Mouse (Mus musculus) spleen, postnatal 36 days (tissue): Measurements from ENCODE around the gene 4930453N24Rik.

Experiments
- DNase-seq, 2 experiments: peaks; one replicate each; pipeline ENCODE4 v3.0.0; 2022; ENCODE audit warnings: low spot score in 2 of 2, mixed read lengths in 1 of 2

Gene 4930453N24Rik

DNA sequence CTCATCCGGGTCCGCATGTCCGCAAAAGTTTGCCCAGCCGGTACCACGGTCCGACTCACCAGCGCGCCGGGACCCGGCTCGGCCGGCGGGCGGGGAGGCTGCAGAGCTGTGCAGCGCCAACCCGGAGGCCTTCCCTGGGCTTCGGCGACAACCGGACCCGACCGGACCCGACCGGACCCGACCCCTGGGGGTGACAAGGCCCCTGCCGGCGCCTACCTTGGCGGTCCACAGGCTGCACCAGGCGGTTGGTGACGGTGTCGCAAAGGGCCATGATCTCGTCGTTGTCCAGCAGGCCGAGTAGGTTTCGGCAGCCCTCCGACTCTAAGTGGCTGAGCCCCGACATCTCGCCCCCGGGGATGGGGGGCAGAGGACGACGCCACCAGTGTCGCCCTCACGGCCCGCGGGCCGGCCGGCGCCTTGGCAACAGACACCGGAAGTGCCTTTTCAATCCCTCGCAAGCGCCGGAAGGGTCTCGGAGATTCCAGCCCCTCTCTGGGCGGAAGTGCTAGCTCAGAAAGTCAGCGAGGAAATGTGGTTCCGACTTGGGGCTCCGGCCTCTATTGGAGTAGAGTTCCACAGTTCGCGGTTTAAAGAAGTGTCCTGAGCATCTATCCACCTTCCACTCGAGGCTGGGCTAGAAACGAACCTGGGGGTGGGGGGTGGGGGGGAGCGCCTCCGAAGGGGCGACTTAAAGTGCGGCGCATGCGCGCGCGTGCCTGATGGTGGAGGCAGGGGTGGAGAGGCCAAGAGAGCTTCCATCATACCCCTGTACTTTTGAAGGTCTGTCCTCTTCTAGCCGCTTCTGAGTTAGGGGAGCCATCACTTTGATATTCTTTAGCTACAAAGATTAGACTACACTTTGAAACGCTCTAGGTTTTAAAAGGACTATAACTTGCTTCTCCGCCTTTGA, at the start of gene 4930453N24Rik:
4930453N24Rik (minus strand) TSS at position 641 of the 910 bp plus-strand sequence.
- peak; percentile 80 to 84 for DNase-seq

DNA sequence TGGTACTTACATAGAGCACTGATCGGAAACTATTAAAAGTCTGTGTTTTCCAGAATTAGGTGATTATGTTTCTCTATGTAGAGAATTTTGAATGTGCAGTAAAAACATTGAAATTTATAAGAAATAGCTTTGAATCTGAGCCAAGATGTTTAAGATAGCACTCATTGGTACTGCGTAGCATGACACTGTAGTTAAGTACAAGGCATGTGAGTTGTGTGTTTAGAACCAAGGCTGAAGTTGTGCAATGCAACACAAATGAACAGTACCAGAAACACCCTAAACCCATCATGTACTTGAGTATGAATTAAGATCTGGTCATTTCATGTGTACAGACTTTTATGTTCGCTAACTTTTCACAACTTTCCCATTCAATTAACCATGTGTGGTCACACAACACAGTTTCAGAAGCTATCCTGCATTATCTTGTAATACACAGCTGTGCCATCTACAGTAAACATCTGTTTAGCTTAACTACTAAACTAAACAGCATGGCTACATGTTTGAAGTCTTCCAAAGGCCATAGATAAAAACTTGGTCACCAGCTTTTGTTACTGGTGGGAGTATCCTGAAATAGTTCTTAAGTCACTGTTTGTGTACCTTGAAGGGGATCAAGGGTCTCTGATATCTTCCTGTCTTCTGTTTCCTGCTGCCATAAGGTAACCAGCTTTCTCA, 46.3 kb upstream of the 4930453N24Rik start:
- DNase-seq = no peak

DNA sequence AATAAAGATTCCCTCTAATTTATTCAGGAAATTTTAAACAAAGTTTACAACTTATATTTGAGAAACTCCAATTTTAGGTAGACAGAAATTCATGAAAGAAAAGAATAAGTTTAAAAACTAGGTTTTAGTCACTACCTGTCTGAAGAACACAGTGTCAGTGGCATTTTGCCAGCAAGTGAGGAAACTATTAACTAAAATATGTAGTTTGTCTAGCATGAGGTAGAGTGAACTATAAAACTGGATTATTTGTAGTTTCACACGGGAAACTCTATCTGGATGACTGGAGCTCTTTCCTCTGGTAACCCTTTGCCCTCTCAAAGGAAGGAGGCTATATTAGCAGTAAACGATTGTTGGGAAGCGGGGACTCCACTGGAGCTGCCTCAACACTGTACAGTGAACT, 32.1 kb upstream of the 4930453N24Rik start:
- DNase-seq = no peak

DNA sequence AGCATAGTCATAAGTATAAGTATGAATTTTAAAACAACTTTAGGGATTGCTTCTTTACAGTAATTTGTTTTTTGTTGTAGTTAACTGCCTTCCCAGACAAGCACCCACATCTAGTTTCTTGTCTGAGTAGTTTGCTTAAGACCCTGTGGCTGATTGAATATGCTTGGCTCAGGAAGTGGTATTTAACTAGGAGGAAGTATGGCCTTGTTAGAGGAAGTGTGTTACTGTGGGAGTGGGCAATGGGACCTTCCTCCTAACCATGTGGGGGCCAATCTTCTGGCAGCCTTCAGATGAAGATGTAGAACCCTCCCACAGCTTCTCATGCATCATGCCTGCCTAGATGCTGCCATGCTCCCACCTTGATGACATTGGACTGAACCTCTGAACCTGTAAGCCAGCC, 30.7 kb upstream of the 4930453N24Rik start:
- peak; percentile 17 to 19 for DNase-seq

DNA sequence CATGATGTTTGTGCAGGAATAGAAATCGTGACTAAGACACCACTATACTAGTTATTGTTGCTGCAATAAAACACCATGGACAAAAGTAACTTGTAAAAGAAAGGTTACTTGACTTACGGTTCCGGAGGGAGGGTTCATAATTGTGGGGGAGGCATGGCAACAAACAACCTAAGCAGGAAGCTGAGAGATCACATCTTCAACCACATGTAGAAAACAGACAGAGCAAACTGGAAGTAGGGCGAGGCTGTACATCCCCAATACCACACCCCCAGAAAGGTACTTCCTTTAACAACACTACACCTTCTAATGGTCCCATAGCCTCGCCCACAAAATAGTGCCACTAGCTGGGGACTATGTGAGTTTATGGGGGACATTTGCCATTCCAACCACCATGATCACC, 29.4 kb upstream of the 4930453N24Rik start:
- no peak for DNase-seq

DNA sequence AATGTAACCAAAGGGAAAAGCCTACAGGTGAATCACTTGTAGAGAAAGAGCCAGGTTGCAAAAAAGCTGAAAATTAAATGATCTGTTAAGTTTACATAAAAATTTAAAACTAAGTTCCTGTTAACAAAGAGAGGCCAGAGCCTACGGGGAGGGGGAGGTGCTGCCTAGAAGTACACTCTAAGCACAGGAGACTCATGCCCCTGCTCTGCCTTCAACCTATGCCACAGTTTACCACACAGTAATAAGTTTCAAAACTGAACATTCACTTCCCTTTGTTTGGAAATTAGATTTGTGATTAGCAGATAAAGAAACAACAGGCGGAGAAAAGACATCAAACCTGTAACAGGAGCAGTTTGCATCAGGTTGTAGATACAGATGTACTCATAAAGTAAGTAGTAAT, 23.8 kb upstream of the 4930453N24Rik start:
- no peak for DNase-seq

DNA sequence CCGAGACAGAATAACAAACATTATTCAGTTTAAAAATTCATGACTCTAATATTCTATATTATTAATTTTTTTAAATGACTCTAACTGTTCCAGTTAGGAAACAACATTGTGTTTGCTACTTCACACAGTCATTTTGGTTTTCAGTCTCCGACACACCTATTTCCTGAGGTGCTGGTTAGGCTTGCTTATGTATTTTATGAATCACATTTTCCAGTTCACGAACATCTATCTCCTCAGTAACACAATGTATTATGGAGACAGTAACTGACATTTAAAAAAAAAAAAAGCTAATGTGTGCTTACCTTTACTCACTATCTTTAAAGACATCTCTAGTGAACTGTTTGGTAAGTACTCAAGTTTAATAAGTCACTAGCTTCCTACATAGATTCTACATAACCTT, 18.7 kb upstream of the 4930453N24Rik start:
- no peak for DNase-seq

DNA sequence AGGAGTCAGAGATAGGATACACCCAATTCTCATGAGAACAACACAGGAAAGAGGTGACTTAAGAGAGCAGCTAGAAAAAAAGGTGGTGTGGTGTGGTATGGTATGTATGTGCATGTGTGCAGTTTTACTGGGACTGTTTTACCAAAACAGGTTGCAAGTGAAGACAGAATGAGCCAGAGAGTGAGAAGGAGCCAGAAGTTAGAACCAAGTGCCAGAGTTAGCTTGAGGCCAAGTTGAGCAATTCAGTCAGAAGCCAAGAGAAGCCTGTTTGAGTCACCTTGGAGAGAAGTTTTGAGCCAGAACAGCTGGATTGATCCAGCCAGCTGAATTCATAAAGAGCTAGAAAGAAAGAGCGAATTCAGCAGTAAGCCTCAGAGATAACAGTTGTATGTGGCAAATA, 4.6 kb upstream of the 4930453N24Rik start:
- DNase-seq = no peak

DNA sequence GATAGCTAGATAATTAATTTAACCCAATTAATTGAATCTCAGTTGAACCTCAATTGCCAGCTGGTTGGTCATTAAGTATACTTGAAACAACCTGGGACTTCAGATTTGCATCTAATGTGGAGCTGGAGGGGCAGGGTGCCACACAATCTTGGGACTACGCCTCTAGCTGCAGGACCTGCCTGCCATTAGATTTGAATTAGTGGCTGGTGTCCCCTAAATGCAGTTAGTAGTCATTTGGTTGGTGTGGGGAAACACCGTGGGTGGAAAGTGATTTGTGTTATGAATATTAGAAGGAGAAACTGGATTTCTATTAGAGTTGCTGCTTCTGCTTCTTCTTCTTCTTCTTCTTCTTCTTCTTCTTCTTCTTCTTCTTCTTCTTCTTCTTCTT, 464 bp upstream of the 4930453N24Rik start:
- no peak for DNase-seq

DNA sequence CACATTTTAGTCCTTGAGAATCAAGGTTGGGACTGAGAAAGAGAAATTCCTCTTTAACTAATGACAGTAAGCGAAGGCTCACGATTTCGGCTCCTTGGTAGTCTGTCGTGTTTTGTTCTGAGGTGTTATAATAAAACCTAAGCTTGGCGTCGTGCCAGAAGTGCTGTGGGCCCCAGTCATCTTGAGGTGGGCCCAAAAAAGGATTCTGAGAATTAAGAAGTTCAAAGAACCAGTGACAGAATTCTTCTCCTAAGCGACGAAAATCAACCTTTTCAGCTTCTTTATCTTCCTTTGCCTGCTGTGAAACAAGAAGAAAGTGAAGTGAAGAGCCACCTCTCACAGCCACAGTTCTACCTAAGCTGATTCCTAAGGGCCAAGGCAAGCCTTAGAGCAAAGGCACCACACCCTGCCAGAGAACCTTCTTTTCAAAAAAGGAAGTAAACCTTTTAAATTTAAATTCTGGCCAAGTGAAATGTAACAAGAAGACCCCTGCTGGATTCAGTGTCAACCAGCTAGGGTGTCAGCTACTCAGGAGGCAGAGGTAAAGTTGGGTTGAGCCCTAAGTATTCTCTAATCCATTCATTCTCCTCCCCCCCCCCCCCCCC, 4.2 kb downstream of the 4930453N24Rik start:
- peak in 1 of 2 experiments; percentile 26 for DNase-seq

DNA sequence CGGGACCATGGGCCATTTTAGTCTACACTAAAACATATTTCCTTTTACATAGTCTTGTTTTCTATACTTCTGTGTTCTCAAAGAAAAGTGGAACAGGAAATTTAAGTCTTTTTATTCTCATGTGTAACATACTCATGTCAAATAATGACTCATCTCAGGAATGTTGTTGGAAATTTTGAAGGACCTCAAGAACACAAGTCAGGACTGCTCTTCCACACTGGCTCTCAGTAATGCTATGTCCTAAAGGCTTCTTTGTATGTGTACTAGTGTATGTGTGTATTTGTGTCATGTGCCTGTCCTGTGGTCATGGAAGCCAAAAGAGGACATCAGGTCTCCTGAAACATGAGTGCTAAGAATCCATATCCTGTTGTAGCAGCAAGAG, 11.7 kb downstream of the 4930453N24Rik start:
- no peak for DNase-seq

DNA sequence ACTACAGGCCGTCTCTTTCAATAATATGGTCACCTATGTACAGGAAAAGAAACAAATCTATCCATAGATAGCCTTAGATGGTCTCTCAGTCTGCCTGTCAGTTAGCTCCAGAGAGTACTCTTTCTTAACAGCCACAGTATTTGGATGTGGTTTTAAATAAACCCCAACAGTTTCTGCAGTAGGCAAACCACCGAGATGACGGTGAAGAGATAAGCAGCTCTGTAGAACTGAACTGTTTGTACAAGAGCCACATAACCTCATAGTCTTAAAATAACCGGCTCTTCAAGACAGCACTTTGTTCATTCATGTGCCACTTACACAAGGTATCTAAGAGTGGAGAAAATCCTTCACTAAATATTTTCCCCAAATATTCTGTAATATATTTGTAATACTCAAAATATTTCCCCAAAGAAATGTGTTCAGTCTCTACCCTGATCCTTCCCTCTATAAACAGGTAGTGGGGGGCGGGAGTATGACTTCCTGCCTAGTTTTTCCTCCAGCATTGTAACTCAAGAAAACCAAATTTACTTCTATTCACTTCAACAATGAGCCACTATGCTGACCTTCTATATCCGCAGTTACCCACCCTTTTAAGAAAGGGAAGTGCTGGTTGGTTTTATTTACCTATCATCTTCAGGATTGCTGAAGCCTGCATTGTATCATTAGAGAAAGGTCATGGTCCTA, 12.3 kb downstream of the 4930453N24Rik start:
- DNase-seq = peak; percentile 24 to 29

DNA sequence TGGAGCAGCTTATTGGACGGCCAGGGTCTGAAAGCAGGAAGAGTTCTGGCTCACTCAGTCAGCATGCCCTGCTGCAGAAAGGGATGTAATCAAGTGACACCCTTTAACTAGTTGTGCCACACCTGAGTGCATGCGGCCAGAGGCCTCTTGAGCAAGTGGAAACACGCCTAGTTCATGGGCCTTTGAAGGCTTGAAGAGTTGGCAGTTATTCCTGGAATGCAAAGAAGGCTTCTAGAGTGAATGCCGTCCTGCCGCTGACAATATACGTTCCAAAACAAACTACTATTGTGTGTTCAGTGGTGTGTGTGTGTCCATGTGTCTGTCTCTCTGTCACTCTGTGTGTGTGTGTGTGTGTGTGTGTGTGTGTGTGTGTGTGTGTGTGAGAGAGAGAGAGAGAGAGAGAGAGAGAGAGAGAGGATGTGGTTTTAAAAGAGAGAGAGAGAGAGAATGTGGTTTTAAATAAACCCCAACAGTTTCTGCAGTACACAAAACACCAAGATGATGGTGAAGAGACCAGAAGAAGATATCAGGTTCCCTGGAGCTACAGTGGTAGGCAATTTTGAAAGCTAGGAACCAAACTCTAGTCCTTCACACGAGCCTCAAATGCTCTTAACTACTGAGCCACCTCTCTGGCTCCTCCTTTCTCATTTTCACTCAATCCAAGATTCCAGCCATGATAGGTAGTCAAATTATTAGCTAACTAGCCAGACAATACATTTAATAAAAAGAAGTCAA, 13.1 kb downstream of the 4930453N24Rik start:
- no peak for DNase-seq

DNA sequence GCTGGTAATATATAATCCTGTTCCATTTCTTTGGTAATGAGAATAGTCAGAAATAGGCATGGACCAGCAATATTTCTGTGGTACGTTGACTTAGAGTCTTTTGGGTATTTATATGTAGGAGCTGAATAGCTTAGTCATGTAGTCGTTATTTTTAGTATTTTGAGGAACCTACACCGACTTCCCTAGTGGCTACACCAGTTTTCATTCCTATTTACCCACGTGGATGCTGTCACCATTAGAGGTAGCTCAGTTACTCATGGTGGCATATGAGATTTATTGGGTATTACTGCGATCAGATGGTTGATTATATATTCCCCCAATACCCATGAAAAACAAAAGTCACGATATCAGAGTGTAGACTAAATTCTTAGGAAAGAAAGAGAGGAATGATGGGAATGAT, 14.6 kb downstream of the 4930453N24Rik start:
- no peak for DNase-seq

DNA sequence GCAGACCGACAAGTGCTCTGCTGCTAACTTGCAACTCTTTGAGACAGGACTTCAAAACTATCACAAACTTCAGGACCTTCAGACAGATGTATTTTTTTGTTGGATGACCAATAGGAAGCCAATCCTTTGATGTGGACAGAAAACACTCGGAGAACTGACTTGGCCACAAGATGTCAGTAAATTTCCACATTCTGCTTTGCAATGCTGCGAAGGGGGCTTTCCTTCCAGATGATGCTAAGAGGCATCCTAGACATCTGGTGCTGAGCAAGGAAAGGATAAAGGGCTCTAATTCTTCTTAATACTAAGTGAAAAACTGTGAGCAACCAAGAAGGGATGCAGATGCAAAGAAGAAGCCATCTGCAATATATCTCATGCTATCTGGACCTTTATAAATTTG, 16.2 kb downstream of the 4930453N24Rik start:
- no peak for DNase-seq

DNA sequence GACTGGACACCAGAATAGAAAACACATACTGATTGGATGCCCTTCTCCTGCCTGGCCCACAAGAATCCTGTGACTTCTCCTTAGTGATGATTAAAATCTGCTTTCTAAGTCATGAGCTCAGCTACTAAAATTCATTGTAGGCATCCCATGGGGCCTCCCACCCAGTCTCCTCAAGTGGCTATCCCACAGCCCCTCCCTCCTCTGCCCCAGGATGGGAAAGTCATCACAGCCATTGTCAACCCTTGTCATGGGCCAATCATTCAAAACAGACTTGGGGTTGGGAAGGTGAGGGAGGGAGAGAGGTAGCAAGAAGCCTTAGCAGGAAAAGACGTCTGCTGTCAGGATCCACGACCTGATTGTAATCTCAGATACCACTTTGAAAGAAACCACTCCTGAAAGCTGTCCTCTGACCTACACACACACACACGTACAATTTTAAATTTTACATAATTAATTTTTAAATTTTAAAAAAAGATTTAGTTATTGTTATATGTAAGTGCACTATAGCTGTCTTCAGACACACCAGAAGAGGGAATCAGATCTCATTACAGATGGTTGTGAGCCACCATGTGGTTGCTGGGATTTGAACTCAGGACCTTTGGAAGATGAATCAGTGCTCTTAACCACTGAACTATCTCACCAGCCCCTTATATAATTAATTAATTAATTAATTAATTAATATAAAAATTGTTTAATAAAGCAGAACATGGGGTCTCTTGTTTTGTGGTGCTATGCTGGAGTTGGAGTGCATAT, 16.8 kb downstream of the 4930453N24Rik start:
- no peak for DNase-seq

DNA sequence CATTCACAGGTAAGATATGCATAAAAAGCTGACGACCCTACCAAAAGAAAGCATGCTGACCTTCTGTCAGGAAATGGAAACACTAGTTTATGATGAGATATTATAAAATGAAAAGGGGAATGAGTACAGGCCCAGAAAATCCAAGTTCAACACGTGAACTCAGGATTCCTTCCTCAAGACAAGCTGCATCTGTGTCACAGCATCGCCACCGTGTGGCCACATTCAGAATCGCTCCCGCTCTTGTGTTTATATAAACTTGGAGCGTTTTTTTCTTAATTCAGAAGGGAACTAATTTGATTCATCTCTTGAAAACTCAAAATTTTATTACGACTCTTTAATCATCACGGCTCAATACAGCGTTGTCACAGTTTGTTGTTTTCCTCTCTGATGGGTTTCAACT, 22.7 kb downstream of the 4930453N24Rik start:
- peak in 1 of 2 experiments; percentile 33 for DNase-seq

DNA sequence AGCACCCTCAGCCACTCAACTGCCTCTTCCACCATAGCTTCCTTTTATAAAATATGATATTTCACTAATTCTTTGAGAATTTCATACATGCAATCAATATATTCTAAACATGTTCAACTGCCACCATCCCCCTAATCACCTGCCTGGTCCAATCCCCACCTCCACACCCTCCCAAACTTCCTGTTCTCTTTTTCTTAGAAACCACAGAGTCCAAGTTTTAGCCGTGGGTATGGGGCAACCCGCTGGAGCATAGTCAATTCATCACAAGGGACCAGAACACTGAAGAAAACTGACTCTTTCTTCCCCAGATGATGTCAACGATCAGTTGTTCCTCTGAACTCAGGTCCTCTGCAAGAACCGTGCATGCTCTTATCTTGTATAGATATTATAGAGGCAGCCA, 25.9 kb downstream of the 4930453N24Rik start:
- no peak for DNase-seq

DNA sequence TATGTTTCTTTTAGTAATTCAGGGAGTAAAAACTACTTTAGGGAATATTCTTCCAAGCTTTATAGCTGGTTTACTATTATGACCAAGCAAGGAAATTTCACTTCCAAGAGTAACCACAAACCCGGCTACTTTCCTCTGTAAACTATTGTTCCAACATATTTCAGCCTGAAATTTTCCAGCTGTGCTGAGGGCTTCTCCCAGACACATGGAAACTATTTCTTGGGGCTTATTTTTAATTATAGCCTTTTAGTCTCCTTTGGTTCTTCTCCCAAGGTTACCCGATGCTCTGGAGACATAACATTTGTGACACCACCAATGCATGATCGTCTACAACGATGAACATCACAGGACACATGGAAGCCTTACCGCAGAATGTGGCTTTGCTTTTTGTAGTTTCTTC, 33.7 kb downstream of the 4930453N24Rik start:
- DNase-seq = no peak

DNA sequence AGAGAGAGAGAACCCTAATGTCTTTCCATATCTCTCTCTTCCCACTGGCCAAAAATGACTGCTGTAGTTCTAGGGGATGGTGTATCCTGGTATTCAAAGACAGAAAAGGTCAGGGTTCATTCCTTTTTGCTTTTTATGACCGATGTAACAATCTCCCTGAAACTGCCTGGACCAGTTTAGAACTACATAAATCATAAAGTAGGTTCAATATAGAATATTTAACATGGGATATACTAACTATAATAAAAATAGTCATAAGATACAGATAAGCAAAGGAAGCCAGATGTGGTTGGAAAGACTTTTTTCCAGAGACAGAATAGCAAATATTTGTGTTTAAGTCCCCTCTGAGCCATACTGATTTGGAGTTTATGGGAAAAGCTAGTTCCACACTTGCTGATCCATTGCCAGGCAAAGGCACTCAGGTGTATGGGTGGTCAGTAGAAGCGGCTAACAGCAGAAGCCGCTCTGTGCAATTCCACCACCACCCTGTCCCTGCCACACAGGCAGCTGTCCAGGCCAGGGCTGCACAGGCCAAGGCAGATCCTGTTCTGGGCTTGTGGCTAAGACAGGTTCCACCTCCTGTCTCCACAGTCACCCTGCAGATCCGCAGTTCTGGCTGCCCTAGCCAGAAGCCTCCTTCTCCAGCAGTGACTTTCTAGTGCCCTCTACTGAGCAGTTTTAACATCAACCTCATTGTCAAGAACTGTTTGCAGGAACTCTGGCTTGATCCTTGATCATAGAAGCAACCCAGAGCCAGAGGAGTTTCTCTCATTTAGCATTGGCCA, 47.5 kb downstream of the 4930453N24Rik start:
- no peak for DNase-seq
